Mouse (Mus musculus): ENCODE data around the gene Dstn. TPM values are rescaled to one million over a fixed set of nuclear protein-coding genes. Genes with fewer than 3 reads are reported as not detected.
A peak's percentile ranks its signal among the peaks of the same experiment; 100 is the strongest.

Dstn gene
- total RNA-seq (2014; rRNA removed; ENCODE audit: low replicate concordance) = 627 and 637 TPM in 2 replicates
- polyA plus RNA-seq (2015; fragmentation: Nextera tagmentation; extraction: Ambion mirVana) = 912 and 913 TPM in 2 replicates

GRCm38 (mm10) chr2:143914760-143915599 is at the start of gene Dstn:
Gene Dstn, plus strand, starts transcription at chr2:143915320.
- WGBS = under 1% methylated on average over 68 of the region's 71 CpGs
- TF ChIP-seq EP300 (IDR thresholded peaks at IDR 0.05; ENCODE audit: low read depth) = peak; percentile 31; the same call in 1 of the 2 replicates
- no peak for TF ChIP-seq CTCF (IDR thresholded peaks at IDR 0.05; ENCODE audit: low read depth)
- peak within 1 kb of the TSS; percentile 96 for H3K9ac ChIP-seq (replicated peaks; ENCODE audit: low read depth, low read length)
- no peaks in the 10 kb centered on the region for H3K27me3 ChIP-seq (ENCODE audit: control insufficient read depth, insufficient read depth, low read length)
- H3K27ac ChIP-seq (ENCODE audit: low read depth) = peak within 1 kb of the TSS; percentile 100
- H3K36me3 ChIP-seq (replicated peaks; ENCODE audit: control insufficient read depth, insufficient read depth, low read length) = no peaks in the 10 kb centered on the region
- DNase-seq (ENCODE audit: low spot score) (peak; percentile 95), ATAC-seq (ENCODE audit: insufficient read depth, low read depth) (peak; percentile 92)
- H3K4me2 ChIP-seq (ENCODE audit: low read depth, low read length) = peak within 1 kb of the TSS; percentile 71
- H3K9me3 ChIP-seq (replicated peaks; ENCODE audit: control insufficient read depth, low read length) = no peaks in the 10 kb centered on the region
- H3K4me3 ChIP-seq (ENCODE audit: low read depth, low read length) = peak within 1 kb of the TSS; percentile 94
- peaks cover 28% of the 10 kb centered on the region for H3K4me1 ChIP-seq (ENCODE audit: control insufficient read depth, insufficient read depth)

- H3K4me1 ChIP-seq (ENCODE audit: control insufficient read depth, insufficient read depth) = peaks cover 18% of the 10 kb centered on the region
- peak overlapping the region; percentile 15; the same call in 1 of the 2 replicates for H3K4me3 ChIP-seq (ENCODE audit: low read depth, low read length)
- H3K9ac ChIP-seq (replicated peaks; ENCODE audit: low read depth, low read length) = no peak overlapping the region
- TF ChIP-seq CTCF (IDR thresholded peaks at IDR 0.05; ENCODE audit: low read depth) (peak; percentile 99), EP300 (IDR thresholded peaks at IDR 0.05; ENCODE audit: low read depth) (no peak)
- 3% methylated on average over 6 of the region's 6 CpGs for WGBS
- no peaks in the 10 kb centered on the region for H3K9me3 ChIP-seq (replicated peaks; ENCODE audit: control insufficient read depth, low read length)
- peak; percentile 90 for DNase-seq (ENCODE audit: low spot score)
- H3K27ac ChIP-seq (ENCODE audit: low read depth) = 0 out of 2 replicates have a peak overlapping the region, but pooled peaks have one; percentile 47
- H3K36me3 ChIP-seq (replicated peaks; ENCODE audit: control insufficient read depth, insufficient read depth, low read length) = no peaks in the 10 kb centered on the region
- peak overlapping the region; percentile 50 for H3K4me2 ChIP-seq (ENCODE audit: low read depth, low read length)
- no peaks in the 10 kb centered on the region for H3K27me3 ChIP-seq (ENCODE audit: control insufficient read depth, insufficient read depth, low read length)
- peak; percentile 35; the same call in 1 of the 2 replicates for ATAC-seq (ENCODE audit: insufficient read depth, low read depth)
Observed at GRCm38 (mm10) chr2:143867326-143867725, 47.8 kb upstream of the Dstn start.

DNA sequence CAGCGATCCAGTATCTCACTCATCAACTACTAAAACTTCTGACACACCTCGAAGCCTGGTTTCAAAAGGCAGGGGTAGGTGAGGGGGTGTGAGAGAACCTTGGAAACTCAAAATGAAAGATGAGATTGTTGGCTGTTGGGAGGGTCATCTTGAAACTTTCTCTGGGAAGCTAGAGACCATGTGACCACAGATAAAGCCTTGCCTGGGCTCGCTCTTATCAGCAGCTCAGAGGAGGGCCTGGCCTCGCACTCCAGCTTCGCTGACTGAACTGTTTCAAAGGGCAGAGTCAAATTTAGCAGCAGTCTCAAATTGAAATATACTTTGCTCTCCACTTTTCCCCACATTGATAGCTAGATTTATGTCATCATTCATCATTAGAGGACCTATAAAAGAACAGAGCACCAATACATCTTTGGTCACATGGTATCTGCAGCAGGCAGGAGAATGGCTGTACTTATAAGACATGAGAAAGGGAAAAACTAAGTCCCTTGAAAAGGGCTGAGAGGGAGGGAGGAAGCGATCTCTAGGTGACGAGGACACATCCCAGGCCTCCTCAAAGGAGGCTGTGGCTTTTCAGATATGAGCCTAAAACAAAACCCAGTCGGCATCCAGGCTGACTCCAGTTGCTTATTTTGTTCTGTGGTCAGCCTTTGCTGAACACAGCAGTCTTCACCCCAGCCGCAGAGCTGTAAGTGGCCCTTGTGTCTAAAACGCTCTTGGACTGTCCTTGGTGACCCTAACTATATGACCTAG is 44.0 kb upstream of the Dstn start:
- Histone ChIP-seq H3K4me1 (ENCODE audit: control insufficient read depth, insufficient read depth) (peaks cover 24% of the 10 kb centered on the region), H3K36me3 (replicated peaks; ENCODE audit: control insufficient read depth, insufficient read depth, low read length) (no peaks in the 10 kb centered on the region), H3K9me3 (replicated peaks; ENCODE audit: control insufficient read depth, low read length) (no peaks in the 10 kb centered on the region), H3K4me2 (ENCODE audit: low read depth, low read length) (peak overlapping the region; percentile 39), H3K9ac (replicated peaks; ENCODE audit: low read depth, low read length) (peak overlapping the region; percentile 35; the same call in 1 of the 2 replicates), H3K27me3 (ENCODE audit: control insufficient read depth, insufficient read depth, low read length) (no peaks in the 10 kb centered on the region), H3K4me3 (ENCODE audit: low read depth, low read length) (0 out of 2 replicates have a peak overlapping the region, but pooled peaks have one; percentile 9), H3K27ac (ENCODE audit: low read depth) (peak overlapping the region; percentile 93)
- ATAC-seq (ENCODE audit: insufficient read depth, low read depth) = peak; percentile 90
- TF ChIP-seq EP300 (IDR thresholded peaks at IDR 0.05; ENCODE audit: low read depth) (peak; percentile 37; the same call in 1 of the 2 replicates), CTCF (IDR thresholded peaks at IDR 0.05; ENCODE audit: low read depth) (no peak)
- 11% methylated on average over 10 of the region's 10 CpGs for WGBS
- DNase-seq (ENCODE audit: low spot score) = peak; percentile 88

GRCm38 (mm10) chr2:143876026-143876425 is 39.1 kb upstream of the Dstn start:
- ATAC-seq (ENCODE audit: insufficient read depth, low read depth) = no peak
- Histone ChIP-seq H3K36me3 (replicated peaks; ENCODE audit: control insufficient read depth, insufficient read depth, low read length) (no peaks in the 10 kb centered on the region), H3K4me3 (ENCODE audit: low read depth, low read length) (no peak overlapping the region), H3K9ac (replicated peaks; ENCODE audit: low read depth, low read length) (no peak overlapping the region), H3K27me3 (ENCODE audit: control insufficient read depth, insufficient read depth, low read length) (no peaks in the 10 kb centered on the region), H3K9me3 (replicated peaks; ENCODE audit: control insufficient read depth, low read length) (no peaks in the 10 kb centered on the region), H3K27ac (ENCODE audit: low read depth) (peak overlapping the region; percentile 65; the same call in 1 of the 2 replicates), H3K4me2 (ENCODE audit: low read depth, low read length) (no peak overlapping the region), H3K4me1 (ENCODE audit: control insufficient read depth, insufficient read depth) (peaks cover 22% of the 10 kb centered on the region)
- WGBS = 40% methylated on average over 1 of the region's 1 CpGs
- no peak for DNase-seq (ENCODE audit: low spot score)
- no peak for TF ChIP-seq EP300 (IDR thresholded peaks at IDR 0.05; ENCODE audit: low read depth)
- no peak for TF ChIP-seq CTCF (IDR thresholded peaks at IDR 0.05; ENCODE audit: low read depth)

DNA sequence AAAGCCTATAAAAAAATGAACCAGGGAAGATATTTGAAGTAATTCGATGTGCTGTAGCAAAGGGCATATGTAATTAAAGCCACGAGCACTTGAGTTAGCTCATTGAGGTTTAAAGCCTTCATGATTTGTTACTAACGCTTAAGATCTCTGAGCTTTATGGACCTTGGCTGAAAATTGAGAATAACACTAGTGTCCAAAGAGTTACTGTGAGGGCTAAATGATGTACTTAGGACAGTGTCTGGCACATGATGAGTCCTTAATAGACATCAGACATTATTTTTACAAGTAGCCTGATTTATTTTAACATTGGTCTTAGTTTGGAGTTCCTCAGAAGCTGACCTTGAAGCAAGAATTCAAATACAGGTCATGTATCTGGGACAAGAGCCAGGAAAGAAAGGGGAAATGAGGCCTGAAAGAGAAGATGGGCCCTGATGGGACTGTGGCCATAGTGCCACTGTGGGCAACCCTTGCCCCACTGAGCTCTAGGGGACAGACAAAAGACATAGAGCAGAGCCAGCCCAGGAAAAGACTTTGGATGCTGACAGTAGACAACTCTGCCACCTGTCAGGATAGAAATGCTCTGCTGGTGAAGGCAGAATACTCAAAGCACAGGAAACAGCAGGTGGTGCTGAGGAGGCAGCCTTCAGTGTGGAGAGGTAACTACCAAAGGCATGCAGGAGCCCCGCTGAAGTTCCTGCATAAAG is 38.0 kb upstream of the Dstn start:
- no peak overlapping the region for H3K9ac ChIP-seq (replicated peaks; ENCODE audit: low read depth, low read length)
- peak; percentile 51 for ATAC-seq (ENCODE audit: insufficient read depth, low read depth)
- H3K27ac ChIP-seq (ENCODE audit: low read depth) = peak overlapping the region; percentile 65
- no peaks in the 10 kb centered on the region for H3K27me3 ChIP-seq (ENCODE audit: control insufficient read depth, insufficient read depth, low read length)
- TF ChIP-seq EP300 (IDR thresholded peaks at IDR 0.05; ENCODE audit: low read depth) (no peak), CTCF (IDR thresholded peaks at IDR 0.05; ENCODE audit: low read depth) (peak; percentile 53)
- no peak for DNase-seq (ENCODE audit: low spot score)
- no peak overlapping the region for H3K4me3 ChIP-seq (ENCODE audit: low read depth, low read length)
- H3K4me2 ChIP-seq (ENCODE audit: low read depth, low read length) = no peak overlapping the region
- peaks cover 14% of the 10 kb centered on the region for H3K4me1 ChIP-seq (ENCODE audit: control insufficient read depth, insufficient read depth)
- 64% methylated on average over 4 of the region's 4 CpGs for WGBS
- H3K9me3 ChIP-seq (replicated peaks; ENCODE audit: control insufficient read depth, low read length) = no peaks in the 10 kb centered on the region
- H3K36me3 ChIP-seq (replicated peaks; ENCODE audit: control insufficient read depth, insufficient read depth, low read length) = no peaks in the 10 kb centered on the region
